Mouse (Mus musculus) cerebellum, adult 9-10 months (tissue): ENCODE data around the gene Cacna1c.
A peak's percentile ranks its signal among the peaks of the same experiment; 100 is the strongest.

ENCODE experiments used
- DNase-seq: peaks from one replicate; pipeline ENCODE4 v3.0.0; 2022

The Cacna1c gene

DNA sequence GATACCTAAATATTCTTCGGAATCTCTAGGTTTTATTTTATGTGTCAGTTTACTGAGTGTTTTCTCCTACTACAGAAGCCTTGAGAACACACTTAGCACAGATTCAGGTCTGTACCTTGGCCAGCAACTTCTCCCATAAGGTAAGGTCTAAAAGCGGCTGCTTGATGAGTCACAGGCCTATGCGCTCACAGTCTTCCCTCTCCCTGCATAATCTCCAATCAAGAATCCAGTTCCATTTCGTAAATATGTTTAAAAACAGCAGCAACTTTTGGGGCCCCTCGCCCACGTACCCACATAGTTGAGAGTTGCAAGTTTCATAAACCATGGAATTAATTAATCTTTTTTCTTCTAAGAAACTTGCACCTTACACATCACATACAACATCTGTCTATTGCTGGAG lies 423.6 kb downstream of the Cacna1c start:
- no peak for DNase-seq

DNA sequence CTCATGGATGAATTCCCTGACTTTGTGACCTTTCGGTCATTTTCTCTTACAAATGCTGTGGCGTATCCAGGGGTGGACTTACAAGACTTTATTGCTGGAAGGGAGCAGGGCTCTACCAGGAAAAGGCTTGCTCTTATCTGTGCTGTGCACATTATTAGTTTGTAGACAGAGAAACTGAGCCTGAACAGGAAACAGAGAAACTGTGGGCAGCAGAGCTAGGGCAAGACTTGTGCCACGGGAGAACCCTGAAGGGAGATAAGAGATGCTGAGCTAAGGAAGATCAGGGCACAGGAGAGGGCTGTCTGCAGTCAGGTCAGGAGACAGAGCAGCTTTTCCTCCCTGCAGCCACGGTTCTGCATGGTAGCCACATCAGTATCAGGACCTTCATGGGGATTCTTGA lies 425.1 kb downstream of the Cacna1c start:
- no peak for DNase-seq

DNA sequence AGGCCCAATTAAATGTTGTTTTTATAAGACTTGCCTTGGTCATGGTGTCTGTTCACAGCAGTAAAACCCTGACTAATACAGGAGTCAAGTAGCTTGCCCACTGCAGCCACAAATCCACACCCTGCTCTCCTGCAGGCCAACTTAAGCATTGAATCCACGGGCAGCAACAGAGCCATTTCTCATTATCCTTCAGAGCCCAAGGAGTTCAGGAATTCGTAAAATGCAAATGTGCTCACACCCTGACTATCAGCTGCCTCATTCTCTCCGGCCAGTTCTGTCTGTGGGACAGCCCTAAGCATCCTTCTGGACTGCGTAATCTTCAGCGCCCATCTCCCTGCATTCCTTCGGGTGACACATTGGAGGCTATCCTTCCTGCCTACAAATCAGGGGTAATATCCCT lies 425.8 kb downstream of the Cacna1c start:
- DNase-seq, result no peak

DNA sequence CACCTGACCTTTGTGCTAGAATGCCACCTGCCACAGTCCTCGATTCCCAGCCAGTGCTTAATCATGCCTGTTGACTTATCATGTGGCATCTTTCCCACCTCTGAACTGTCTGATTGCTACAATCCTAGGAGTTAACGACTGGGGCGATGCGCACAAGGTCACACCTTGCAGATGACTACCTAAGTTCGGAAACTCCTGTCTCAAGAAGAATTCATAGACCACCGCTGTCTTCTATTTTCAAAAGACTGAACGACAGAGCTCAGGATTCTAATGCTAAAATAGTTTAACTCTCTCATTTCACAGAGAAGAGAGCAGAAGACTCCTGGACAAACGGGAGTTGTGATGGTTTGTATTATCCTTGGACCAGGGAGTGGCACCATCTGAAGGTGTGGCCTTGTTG lies 426.4 kb downstream of the Cacna1c start:
- no peak for DNase-seq

DNA sequence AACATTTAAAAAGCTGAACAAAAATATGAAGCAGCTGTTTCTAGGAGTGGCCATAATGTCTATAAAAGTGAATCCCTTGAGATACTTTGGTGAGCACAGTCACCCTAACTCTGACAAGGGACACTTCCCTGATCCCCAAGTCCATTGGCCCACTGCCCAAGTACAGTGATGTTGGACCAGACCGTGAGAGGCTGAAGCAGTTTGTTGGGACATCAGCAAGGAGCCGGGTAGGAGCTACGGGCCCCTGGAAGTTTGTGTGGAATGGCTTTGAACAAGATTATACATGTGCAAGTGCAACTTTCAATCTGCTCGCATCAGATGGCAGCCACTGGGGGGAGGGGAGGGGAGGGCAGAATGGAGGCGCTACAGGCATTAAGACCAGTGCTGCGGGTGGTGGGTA lies 428.5 kb downstream of the Cacna1c start:
- DNase-seq, result no peak

DNA sequence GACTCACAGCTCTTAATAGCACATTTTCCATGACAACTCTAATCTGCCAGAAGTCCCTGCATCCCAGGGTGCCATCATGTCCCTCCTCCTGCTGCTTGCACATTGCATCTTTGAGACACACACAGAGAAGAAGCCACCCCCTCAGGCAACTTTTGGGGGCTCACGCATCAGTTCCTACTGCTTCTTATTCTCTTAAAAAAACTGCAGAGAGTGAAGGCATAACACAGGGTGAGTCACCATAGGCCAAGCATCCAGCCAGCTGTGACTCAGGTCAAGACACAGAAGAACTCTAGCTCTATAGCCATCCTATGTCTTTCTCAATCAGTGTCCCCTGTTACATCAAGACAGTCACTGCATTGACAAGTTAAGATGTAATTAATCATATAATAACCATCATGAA lies 431.0 kb downstream of the Cacna1c start:
- no peak for DNase-seq

DNA sequence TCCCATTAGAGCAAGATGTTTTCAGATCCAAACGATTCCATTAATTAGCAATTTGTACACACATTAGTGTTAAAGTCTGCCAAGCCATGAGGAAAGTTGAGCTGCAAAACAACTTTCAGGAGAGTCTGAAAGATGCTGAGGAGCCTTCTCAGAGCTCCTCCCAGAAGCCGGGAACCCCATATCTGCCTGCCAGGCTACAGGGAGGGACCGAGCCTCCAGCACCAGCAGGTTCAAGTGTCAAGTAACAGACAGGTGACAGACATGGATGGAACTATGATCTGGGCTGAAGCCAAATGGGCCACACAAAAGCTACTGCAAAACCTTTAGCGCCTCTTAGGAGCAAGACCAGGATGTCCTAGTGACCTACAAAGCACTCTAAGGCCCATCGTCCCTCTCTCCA lies 437.2 kb downstream of the Cacna1c start:
- DNase-seq, result no peak

DNA sequence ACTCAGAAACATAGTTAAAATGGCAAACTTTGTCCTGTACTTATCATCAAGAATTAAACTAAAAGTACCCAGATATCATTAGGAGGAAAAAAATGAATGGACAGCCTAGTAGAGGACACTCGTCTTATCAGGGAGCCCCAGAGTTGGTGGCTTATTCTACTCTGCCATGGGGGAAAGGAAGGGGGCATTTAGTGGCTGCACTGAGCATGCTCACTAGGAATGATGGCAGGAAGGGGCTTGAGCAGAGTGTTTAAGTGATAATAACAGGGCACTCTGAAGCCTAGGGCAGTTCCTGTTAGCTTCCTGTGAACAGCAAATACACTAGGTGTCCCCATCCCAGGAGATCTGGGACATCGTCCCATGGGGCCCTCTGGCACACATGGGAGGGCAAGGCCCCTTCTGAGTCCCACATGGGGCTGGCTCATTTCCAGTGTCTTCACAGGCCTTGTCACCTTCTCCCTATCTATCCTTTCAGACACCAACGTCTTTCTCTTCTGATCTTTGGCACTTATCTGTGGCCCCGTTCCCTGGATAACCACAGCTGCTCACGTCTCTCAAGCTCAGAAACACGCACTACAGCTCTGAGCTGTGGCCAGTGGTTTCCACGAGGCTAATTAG lies 437.8 kb downstream of the Cacna1c start:
- no peak for DNase-seq

DNA sequence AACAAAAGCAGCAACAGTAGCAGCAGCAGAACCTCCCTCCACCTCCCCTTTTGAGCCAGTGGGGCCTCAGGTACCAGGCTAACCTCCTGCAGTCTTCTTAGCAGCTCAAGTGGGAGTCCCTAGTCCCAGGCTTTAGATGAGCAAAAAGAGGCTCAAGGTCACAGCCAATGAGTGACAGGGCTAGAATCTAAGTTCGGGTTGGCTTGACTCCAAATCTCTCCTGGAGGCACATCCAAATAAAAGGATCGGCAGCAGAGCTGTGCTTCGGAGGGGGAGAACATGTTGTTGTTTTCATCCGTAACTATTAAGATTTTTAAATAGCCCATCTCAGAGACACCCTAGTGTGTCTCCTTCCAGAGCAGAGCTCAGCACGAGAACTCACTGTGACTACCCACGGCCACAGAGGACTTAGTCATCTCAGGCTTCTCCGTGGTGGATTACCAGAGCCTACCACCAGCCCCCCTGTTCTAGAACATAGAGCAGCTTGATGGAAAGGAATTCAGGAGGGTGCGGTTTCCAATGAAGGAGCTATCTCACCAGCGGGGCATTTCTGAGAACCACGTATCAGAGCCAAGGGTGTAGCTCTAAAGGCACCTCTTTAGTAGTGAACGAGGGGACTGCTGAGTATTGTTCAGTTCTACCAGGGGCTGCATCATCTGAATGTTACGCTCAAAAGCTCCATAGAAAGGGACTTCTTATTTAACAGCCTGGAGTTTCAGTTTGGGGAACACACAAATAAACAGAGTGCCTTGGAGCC lies 438.5 kb downstream of the Cacna1c start:
- DNase-seq, result no peak

DNA sequence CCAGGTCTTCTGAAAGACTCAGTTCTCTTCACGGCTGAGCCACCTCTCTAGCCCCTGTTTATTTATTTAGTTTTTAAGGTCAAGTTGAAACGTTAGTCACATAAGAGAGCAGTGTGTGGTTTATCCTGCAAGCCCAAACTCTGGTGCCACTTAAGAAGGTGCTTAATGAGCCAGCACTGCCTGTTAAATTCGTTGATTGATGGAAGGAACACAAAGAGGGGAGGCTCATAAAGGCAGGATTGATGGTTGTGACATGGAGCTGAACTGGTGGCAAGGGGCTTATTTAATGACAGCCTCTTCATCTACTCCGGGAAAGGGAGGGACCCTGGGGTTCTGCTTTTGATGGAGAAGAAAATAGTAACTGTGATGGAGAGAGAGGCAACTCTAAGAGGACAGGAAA lies 439.7 kb downstream of the Cacna1c start:
- no peak for DNase-seq

DNA sequence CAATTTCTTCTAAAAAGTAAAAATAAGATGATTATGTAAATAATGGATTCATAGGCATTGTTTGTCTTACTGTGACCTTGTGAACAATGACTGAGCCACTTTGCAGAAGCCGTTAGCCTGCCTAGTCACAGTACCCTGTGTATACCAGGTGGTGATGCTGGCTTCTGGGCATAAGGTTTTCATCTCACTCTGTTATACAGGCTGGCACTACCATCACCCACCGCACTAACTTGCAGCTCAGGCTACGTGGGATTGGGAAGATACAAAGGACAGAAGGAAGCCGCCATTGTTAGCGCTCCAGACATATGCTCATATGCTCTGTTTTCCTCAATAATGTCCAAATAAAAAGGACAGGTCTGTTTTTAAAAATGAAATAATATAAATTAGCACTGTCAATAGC lies 440.4 kb downstream of the Cacna1c start:
- no peak for DNase-seq

DNA sequence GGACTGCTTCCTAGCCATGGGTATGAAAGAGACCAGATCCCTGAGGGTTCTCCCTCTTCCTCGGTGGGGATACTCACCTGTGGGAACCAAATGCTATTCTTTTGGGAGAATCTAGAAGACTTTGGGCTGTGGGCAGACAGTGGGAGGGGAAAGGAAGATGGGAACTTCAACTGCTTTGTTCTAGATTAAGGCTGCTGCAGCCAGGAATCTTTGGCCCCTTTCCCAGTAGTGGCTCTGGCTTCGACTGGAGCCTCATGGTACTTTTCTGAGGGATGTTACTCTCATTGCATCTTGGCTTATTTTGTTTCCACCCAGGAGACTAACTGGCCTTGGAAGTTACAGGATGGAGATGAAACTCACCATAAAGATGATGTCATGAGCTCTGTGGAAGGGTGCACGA lies 441.8 kb downstream of the Cacna1c start:
- peak; percentile 82 for DNase-seq

DNA sequence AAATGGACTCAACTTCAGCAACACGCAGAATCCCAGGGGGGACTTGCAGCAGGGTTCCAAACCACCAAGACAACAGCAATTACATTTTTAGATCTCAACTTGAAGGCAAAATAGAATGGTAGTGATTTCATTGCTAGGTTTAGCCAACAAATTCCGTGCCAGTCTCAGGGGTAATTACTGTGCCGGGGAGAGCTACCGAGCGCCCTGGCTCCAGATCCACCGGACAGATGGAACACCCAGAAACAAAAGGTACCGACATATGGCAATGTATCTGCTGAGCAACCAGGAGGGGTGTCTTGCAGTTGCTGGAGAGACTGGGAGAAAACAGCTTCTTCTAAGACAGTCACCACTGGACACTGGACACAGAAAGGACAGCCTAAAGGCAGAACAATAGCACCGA lies 442.4 kb downstream of the Cacna1c start:
- DNase-seq, result peak; percentile 98

DNA sequence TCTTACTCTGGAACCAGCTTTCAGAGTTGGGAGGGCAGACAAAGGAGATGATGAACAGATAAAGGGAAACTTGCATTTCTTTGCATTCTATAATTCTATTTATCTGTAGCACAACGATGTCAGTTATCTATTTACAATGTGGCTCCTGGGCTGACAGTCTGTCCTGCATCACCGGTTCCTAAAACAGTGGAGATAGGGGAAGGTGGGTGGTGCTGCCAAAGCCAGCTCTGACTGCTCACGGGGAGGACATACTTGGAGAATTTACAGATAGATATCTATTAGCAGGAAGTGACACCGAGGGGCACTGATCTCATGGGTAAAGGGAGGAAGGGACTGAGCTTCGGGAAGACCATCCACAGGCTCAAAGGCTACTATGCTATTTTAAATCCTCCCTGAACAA lies 443.2 kb downstream of the Cacna1c start:
- peak; percentile 62 for DNase-seq

DNA sequence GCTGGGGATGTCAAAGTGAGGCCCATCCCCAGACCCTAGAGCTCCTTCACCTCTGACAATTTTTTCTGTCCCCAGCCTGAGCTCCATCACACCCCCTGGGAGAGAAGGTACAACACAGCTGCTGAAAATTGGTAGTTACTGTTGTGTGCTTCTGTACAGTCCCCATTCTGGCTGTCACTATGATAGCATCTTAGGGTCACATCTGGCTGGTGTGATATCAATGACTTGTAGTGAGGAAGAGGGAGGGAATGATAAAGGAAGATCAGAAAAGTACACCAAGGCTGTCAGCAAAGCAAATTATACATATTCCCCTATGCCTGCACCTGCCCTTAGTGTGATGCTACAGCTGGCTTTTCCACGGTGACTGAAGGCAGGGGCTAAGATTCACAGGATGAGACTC lies 446.9 kb downstream of the Cacna1c start:
- DNase-seq, result no peak

DNA sequence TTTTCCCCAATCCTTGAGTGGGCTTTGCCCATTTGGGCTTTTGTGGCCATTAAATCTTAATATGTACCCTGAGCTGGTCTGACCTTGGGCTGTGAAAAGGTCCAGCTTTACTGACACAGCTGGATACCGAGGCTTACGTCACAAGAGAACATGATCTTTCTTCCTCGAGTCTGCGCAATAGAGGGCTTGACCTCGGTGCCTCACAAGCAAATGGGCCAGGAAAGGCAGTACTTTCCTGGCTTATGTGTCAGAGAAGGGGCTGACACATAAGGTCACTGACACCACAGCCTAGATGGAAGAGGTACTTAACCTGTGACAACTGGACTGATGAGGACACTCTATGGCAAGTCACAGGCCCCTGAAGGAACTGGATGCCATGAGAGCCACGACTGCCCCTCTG lies 453.5 kb downstream of the Cacna1c start:
- DNase-seq, result no peak

DNA sequence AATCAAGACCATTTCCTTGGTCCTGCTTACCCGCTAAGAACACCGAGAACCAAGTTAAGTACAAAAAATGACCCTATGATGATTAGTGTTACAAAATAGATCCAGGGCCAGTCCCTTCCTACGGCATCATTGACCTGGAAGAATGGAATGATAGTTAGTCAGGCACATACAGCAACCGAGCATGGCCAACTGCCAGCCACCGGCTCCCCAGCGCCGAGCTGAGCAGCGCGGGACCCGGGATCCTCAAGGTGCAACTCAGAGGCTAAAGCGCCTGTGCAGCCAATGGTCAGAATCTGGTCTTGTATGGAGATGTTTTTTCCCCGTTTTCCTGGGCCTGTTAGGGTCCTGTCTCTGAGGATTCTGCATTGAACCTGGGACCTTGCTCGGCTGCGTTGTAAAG lies 454.4 kb downstream of the Cacna1c start:
- no peak for DNase-seq

DNA sequence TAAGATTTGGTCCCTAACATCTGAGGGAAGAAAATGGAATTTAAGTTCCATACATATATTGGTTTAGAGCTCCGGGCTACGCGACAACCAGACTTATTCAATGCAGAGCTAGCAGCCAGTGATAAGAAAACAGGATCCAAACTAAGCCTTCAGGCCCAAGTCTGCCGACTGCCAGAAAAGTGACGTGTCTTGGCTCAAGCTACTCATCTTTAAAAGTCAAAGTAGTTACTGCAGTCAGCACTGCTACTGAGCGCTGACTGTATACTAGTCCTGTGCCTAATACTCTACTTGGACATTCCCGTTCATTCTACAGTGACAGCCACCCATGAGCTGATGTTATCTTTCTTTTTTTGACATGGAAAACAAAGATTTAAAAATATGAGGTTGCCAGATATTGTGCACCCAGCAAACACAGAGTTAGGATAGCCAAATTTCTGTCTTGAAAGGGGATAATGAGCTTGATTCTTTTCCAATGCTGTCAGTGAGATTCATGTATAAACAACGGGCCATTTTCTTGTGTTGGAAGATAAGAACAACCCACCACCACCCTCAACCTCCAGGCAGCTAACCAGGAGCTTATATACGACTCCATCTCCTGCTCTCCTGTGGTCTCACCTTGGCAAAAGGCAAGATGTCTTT lies 456.1 kb downstream of the Cacna1c start:
- no peak for DNase-seq

DNA sequence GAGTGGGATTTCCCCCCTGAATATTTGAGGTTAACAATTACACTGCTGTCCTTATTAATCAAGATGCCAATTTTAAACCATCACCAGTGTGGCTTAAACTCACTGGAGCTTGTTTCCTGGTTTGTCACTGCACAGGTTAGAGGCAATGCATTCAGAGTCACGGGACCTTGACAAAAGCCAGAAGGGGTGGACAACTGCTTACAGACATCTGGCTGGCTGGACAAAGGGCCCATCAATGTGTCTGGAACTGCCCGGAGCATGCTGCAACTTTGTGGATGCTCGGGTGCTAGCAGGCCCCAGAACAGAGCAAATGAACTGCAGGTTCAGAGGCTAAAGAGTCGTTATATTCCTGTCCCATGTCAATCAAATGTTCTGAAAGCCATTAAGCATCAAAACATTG lies 456.9 kb downstream of the Cacna1c start:
- no peak for DNase-seq

DNA sequence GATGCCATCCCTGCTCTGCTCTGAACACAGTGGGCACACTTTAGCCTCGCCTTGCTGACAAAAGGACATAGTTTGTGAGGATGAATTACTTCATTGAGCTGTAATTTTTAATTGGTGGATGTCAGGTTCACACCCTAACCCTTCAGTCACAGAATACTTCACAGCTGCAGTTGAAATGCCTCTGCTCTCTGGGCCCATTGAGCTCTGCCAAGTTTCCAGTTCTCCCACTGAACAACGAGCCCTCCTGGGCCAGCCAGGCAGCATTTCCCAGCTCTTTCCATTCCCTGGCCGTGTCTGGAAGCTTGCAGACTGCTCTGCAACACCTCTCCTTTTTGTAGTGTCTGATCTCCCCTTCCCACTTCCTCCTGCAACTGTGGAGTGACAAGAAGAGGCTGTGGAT lies 457.6 kb downstream of the Cacna1c start:
- DNase-seq, result no peak

DNA sequence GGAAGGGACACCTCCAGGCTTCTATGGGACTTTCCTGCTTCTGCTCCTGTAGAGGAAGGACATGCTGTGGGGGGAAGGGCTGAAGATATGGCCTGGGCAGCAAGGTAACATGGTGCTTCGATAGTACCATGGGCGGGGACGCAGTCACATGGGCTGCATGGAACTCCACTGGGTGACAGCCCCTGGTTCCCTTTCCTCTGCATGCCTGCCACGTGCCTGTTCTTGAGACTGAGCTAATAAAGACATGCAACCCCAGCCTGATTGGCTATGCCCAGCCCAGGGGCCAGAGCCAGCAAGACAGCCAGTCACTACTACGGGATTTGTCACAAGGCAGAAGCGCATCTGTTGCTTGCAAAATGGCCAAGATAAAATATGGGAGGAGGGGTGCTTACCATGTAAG lies 459.1 kb downstream of the Cacna1c start:
- no peak for DNase-seq

DNA sequence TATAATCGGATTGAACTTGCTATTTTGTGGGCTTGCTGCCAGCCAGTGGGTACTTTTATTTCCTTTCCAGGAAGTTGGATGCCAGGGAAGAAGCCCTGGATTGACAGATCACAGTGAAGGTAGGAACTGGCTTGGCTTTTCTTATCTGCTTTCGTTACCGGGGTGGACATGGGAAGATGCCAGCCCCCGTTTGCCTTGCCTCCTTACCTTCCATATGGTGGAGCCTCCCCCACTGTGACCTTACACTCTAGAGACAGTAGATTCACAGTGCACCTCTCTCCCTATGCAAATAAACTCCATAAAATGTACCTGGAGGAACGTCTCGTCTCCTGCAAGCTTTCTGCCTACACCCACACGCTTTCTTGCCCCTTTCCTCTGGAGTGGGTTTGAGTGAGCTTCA lies 459.7 kb downstream of the Cacna1c start:
- DNase-seq, result peak; percentile 76

DNA sequence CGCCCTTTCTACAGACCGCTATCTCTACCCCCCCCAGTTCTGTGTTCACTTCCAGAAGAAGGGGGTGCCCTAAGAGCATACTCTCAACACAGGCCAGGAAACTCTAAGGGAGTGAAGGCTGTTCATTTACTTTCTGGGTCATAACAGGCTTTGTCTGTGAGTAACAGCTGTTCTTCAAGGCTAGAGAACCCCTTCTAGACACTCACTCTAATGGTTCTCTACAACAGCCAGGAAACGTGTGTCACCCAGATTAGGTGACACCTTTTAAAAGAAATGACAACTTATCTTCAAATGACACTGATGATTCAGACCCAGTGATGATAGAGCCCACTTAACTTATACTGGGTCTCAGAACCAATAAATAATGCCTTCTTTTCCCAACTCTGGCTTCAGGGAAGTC lies 461.1 kb downstream of the Cacna1c start:
- DNase-seq, result no peak

DNA sequence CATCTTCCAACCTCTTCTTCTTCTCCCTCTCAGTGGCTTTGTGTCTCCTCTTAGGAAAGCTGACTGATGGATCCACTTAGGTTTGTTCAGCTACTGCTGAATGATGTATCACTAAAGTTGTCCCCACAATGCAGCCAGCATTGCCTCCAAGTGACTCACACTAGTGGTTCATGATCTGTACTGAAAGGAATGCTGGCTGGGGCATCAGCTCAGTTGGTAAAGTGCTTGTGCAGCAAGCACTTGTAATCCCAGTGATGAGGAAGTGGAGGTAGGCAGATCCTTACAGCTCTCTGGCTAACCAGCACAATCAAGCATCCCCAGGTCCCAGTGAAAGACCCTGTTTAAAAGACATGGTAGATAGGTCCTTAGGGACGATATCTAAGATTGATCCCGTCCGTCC lies 464.3 kb downstream of the Cacna1c start:
- DNase-seq, result no peak

DNA sequence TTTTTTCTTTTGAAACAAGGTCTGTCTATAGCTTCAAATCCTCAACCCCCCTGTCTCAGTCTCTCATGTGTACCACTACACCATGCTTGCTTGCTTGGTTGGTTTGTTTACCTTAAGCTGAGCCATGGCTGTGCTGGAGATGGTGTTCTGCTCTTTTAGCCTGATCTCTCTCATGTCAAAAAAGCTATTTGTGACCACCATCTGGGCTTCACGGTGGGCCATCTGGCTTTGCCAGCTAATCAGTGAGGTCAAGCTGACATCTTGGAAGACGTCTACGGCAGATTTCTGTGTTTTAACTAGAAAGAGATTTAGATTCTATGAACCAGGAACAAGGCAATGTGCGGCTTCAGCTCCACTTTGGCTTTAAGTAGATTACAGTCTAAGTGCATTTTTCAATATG lies 471.3 kb downstream of the Cacna1c start:
- peak; percentile 95 for DNase-seq
